Comparison of ENCODE assay signal across 8 mouse cellular contexts in genomic region chr2:71744861-71745507, GRCm38 (mm10). TPM values are rescaled to one million over a fixed set of nuclear protein-coding genes. Genes with fewer than 3 reads are reported as not detected.
DNase-seq lines count a peak whose midpoint lies in the region; ATAC-seq and TF ChIP-seq lines count a peak whose summit lies in the region.

No protein-coding gene starts in this region.

- H3K27me3 ChIP-seq in forebrain, embryonic 16.5 days (replicated peaks; ENCODE audit: control insufficient read depth, insufficient read depth, low read length) = no peaks in the 10 kb centered on the region
- no peaks in the 10 kb centered on the region for H3K27me3 ChIP-seq in liver, embryonic 11.5 days (replicated peaks; ENCODE audit: control insufficient read depth, insufficient read depth, low read length)

- TF ChIP-seq CTCF in layer of hippocampus, adult 2 months (conservative IDR thresholded peaks at IDR 0.05) = no peak

- peaks cover 38% of the 10 kb centered on the region for H3K4me1 ChIP-seq in forebrain, embryonic 16.5 days (replicated peaks; ENCODE audit: control insufficient read depth, insufficient read depth, low read length)
- H3K4me1 ChIP-seq in liver, embryonic 11.5 days (replicated peaks; ENCODE audit: control insufficient read depth, insufficient read depth, low read length) = peaks cover 22% of the 10 kb centered on the region

- H3K36me3 ChIP-seq in forebrain, embryonic 16.5 days (ENCODE audit: control insufficient read depth, insufficient read depth) = no peaks in the 10 kb centered on the region
- no peaks in the 10 kb centered on the region for H3K36me3 ChIP-seq in liver, embryonic 11.5 days (ENCODE audit: control insufficient read depth, insufficient read depth, low read length)

- no peak overlapping the region for H3K4me3 ChIP-seq in layer of hippocampus, adult 2 months
- H3K4me3 ChIP-seq in forebrain, embryonic 16.5 days (replicated peaks; ENCODE audit: low read length) = no peak overlapping the region
- no peak overlapping the region for H3K4me3 ChIP-seq in liver, embryonic 11.5 days (ENCODE audit: low read depth, low read length)

- peak overlapping the region; percentile 65; the same call in 1 of the 2 replicates for H3K27ac ChIP-seq in layer of hippocampus, adult 2 months
- H3K27ac ChIP-seq in forebrain, embryonic 16.5 days (ENCODE audit: low read length) = no peak overlapping the region
- no peak overlapping the region for H3K27ac ChIP-seq in liver, embryonic 11.5 days (ENCODE audit: low read depth, low read length)

- H3K9ac ChIP-seq in forebrain, embryonic 16.5 days (replicated peaks; ENCODE audit: low read depth, low read length) = no peak overlapping the region
- H3K9ac ChIP-seq in liver, embryonic 11.5 days (ENCODE audit: low read depth, low read length) = no peak overlapping the region

- ATAC-seq in forebrain, embryonic 16.5 days = peak; percentile 36; the same call in 1 of the 2 replicates
- 0 out of 2 replicates have a peak, but pooled peaks have one; percentile 31 for ATAC-seq in liver, embryonic 11.5 days (replicated peaks; ENCODE audit: low FRiP score)

- no peaks in the 10 kb centered on the region for H3K9me3 ChIP-seq in forebrain, embryonic 16.5 days (ENCODE audit: control insufficient read depth, low read length)
- no peaks in the 10 kb centered on the region for H3K9me3 ChIP-seq in liver, embryonic 11.5 days (ENCODE audit: control insufficient read depth, low read length)

- DNase-seq in layer of hippocampus, adult 2 months (ENCODE audit: low spot score in 2 of 2) = no peak
- no peak for DNase-seq in layer of hippocampus, adult 18-20 months (ENCODE audit: low spot score in 2 of 2)
- DNase-seq in WW6 (ENCODE audit: low read depth, low spot score) (peak; percentile 49), MN1 (ENCODE audit: low spot score) (no peak)
- peak; percentile 40 for DNase-seq in liver, embryonic 11.5 days (ENCODE audit: low spot score)
- no peak for DNase-seq in gastrocnemius, postnatal 10 days
- DNase-seq in frontal cortex, postnatal 36 days (ENCODE audit: low spot score in 2 of 2) = no peak

- 9% methylated on average over 11 of the region's 11 CpGs for WGBS in forebrain, embryonic 16.5 days
- 13% methylated on average over 11 of the region's 11 CpGs for WGBS in liver, embryonic 11.5 days

- no peak overlapping the region for H3K4me2 ChIP-seq in forebrain, embryonic 16.5 days (ENCODE audit: low read length)
- peak overlapping the region; percentile 25; the same call in 1 of the 2 replicates for H3K4me2 ChIP-seq in liver, embryonic 11.5 days

RNA-seq across cellular contexts. Expression of gene Itga6, which starts 0.4 kb away (rescaled TPM):
- 10 to 100 TPM; 21.1 to 25.8 TPM for total RNA-seq in layer of hippocampus, adult 2 months (2021)
- total RNA-seq in layer of hippocampus, adult 18-20 months (2021) = 10 to 100 TPM; 19.2 to 19.4 TPM
- 21.6 and 23.7 TPM in 2 replicates for polyA plus RNA-seq in forebrain, embryonic 16.5 days (2015; fragmentation: Nextera tagmentation; extraction: Ambion mirVana)
- polyA plus RNA-seq in liver, embryonic 11.5 days (2014; fragmentation: Nextera tagmentation; extraction: Ambion mirVana) = 22.3 and 24.2 TPM in 2 replicates
- total RNA-seq in gastrocnemius, postnatal 10 days (2021) = 10 to 100 TPM; 46.4 to 50.3 TPM

Comparison
In these comparisons a context has a peak if more than half of its experiments do, and no peak if none do; other contexts are left out.
1. DNase-seq: peak in WW6 (single experiment) and liver, embryonic 11.5 days (single experiment); none in layer of hippocampus, adult 2 months (0 of 2), layer of hippocampus, adult 18-20 months (0 of 2), MN1 (single experiment), gastrocnemius, postnatal 10 days (single experiment) and frontal cortex, postnatal 36 days (0 of 2).